Mouse (Mus musculus) brain, embryonic 14.5 days (tissue): ENCODE data around the gene Saxo1.

Source experiments
- CTCF ChIP-seq: fragments of 200-500 bp; IDR thresholded peaks from 2 replicates; pipeline ENCODE4 v1.5.1; 2012; ENCODE audit warnings: inconsistent platforms, mild to moderate bottlenecking, moderate library complexity, borderline replicate concordance; ENCODE audit not compliant: insufficient read depth, insufficient read length; ENCODE audit errors: extremely low read depth
- POLR2A ChIP-seq: fragments of 200-500 bp; IDR thresholded peaks from 2 replicates; pipeline ENCODE4 v1.6.1; 2012; ENCODE audit warnings: mild to moderate bottlenecking, inconsistent platforms, borderline replicate concordance; ENCODE audit not compliant: poor library complexity, insufficient read depth, insufficient read length, severe bottlenecking; ENCODE audit errors: extremely low read depth

DNA sequence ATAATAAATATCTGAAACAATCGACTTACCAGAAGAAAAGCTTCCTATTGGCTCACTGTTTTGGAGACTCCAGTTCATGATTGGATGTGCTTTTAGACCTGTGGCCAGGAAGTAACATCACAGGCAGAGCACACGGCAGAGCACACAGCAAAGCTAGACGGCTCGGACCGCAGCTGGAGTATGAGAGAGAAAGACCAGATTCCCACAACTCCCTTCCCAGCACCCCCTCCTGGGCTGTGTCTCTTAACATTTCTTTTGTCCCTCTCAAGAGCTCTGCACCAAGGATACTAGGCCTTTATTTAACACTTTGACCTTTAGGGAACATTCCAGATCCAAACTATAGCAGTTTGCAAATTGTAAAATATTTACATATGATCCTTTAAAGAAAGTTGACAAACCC is 19.2 kb downstream of the Saxo1 start:
- TF ChIP-seq POLR2A (no peak), CTCF (no peak)
